Mouse (Mus musculus) naive thymus-derived CD4-positive, alpha-beta T cell, adult 2 months (primary cell): ENCODE measurements around the gene Iqgap2.
A peak's percentile ranks its signal among the peaks of the same experiment; 100 is the strongest.

Experiments used
- DNase-seq: peaks from one replicate; pipeline ENCODE4 v3.0.0-alpha.2; 2011; ENCODE audit warnings: low read depth

Iqgap2 gene

GRCm38 (mm10) chr13:95653696-95654095 is 238.0 kb downstream of the Iqgap2 start:
- no peak for DNase-seq

DNA sequence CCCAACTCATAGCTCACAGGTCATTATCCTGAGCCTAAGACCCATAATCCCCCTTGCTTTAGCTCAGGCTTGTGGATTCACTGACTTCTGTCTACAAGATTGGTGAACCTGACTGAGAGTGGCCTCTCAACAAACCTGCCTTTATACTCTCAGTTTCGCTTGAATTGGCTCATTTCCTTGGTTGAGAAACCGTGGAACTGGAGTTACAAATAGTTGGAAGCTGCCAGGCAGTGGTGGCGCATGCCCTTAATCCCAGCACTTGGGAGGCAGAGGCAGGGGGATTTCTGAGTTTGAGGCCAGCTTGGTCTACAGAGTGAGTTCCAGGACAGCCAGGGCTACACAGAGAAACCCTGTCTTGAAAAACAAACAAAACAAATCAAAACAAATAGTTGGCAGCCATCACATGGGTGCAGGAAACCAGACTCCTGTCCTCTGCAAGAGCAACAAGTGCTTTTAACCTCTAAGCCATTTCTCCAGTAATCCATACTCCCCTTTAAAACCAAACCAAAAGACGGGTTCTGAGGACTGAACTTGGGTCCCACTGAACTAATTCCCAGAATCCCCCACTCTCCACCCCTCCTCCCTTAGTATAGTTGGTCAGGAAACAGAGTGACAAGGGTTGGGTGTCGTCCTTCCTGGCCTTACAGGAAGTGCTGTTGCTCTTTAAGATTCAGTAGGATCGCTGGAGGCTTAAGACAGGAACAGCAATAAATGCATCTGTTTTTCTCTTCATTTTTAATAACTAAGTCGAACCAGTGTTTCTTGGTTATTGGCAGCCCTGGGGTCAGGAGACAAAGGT is 239.7 kb downstream of the Iqgap2 start:
- peak; percentile 6 for DNase-seq

- DNase-seq: no peak
Measured at GRCm38 (mm10) chr13:95649941-95650340, 241.8 kb downstream of the Iqgap2 start.

- DNase-seq: no peak
Measured at GRCm38 (mm10) chr13:95647248-95647647, 244.5 kb downstream of the Iqgap2 start.

- no peak for DNase-seq
Measured at GRCm38 (mm10) chr13:95646687-95647111, 245.0 kb downstream of the Iqgap2 start.

DNA sequence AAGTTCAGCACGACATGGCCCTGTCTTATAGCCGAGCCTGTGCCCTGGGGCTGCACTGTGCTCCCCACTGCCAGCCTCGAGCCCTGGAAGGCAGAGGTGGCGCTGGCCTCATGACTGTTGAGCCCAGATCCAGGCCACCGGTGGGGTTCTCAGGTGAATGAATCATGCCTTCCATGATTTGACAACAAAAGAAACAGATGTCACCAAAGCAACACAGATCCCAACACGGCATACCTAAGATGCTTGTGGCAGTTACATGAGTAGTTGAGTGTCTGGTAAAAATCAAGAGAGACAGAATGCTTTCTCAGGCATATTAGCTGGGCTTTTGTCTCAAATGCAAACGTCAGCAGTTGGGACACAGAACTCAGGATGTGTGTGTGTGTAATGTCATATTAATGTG is 248.0 kb downstream of the Iqgap2 start:
- no peak for DNase-seq

- no peak for DNase-seq
Measured at GRCm38 (mm10) chr13:95641061-95641986, 250.4 kb downstream of the Iqgap2 start.

DNA sequence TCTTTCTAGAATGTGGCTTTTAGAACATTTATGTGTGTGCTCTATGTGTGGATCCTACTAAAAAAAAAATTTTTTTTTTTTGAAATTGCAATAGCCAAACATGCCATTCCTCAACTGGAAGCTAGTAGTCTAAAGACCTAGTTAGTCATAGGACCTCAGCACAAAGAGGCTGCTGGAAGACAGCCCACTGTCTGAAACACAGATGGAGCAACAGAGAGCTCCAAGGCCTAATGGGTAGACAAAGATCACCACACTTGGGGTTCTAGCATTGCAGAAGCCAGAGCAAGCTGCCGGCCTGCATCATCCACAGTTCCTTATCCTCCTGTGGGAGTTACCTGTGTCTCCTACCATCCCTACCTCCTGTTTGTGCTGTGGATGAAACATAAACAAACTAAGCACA is 251.3 kb downstream of the Iqgap2 start:
- no peak for DNase-seq

GRCm38 (mm10) chr13:95639336-95640116 is 252.2 kb downstream of the Iqgap2 start:
- DNase-seq: no peak

DNA sequence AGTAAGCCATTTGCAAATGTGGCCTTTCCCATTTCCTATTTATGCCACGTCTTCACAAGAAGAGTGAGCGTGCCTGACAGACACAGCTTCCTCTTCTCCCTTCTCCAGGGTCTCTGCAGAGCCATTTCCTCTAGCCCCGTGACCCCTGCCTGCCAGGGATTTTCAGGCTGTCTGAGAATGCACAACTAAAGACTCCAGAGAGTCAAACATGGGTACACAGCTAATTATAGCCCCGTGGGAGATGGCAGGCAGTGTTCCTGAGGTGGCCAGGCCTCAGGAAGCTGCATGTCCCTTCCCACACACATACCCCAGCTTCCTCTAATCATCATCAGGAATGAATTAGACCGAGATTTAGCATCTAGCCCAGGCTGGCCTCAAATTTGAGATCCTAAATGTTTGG is 252.8 kb downstream of the Iqgap2 start:
- no peak for DNase-seq

DNA sequence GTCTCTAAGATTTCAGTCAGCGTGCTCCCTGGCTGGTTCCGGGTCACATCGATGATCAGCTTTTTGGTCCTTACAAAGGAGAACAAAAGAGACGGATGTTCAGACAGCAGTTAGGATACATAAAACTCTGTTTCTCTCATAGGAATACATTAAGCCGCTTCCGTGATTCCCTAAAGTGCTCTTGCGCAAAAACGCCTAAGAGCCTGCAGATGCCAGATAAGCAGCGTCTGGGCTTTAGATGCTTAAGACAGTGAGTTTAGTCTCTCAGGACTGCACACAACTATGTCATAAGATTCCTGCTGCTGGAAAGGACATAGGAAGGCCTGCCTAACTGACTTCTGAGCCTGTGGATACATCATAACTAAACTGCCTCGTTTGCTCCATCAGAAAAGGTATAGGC is 254.0 kb downstream of the Iqgap2 start:
- no peak for DNase-seq

GRCm38 (mm10) chr13:95635301-95635700 is 256.4 kb downstream of the Iqgap2 start:
- DNase-seq: no peak

GRCm38 (mm10) chr13:95634451-95634850 is 257.3 kb downstream of the Iqgap2 start:
- no peak for DNase-seq

- no peak for DNase-seq
Measured at GRCm38 (mm10) chr13:95633384-95633783, 258.3 kb downstream of the Iqgap2 start.

GRCm38 (mm10) chr13:95632144-95632543 is 259.6 kb downstream of the Iqgap2 start:
- no peak for DNase-seq

- no peak for DNase-seq
Measured at GRCm38 (mm10) chr13:95630747-95631146, 261.0 kb downstream of the Iqgap2 start.

DNA sequence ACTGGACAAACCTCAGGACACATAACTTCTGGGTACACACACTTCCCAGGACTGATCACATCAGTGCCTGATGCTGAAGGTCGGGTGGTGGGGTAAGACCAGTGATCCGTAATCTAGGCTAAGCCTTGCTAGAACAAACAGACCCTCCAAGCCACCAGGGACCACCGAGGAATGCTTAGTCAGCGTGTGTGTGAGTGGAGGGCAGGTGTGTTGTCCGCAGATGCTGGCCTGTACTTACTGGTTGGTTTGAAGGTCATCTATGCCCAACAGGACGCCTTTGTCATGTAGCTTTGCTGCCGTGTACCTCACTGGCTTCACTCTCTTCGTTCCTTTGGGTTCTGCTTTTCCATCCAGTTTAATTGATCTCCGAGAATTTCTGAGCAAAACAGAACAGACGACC is 262.0 kb downstream of the Iqgap2 start:
- DNase-seq: no peak

DNA sequence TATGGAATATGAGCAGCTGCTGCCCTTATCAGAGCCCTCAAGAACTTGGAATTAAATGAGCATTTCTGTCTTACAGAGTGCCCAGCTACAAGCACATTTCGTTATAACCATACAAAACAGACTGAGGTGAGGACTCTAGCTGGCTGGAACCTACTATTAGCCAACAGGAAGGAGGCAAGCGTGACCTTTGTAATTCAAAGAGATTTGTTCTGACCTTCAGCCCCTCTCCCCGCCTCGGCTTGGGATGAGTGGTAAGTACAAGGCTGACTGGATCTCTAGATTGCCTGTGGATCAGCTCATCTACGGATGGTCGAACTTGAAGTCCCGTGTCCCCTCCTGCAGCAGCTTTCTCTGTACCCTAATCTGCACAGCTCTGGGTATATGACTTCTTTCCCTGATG is 265.0 kb downstream of the Iqgap2 start:
- no peak for DNase-seq

- no peak for DNase-seq
Measured at GRCm38 (mm10) chr13:95623042-95623441, 268.7 kb downstream of the Iqgap2 start.

- no peak for DNase-seq
Measured at GRCm38 (mm10) chr13:95621563-95621962, 270.2 kb downstream of the Iqgap2 start.

GRCm38 (mm10) chr13:95618859-95619258 is 272.9 kb downstream of the Iqgap2 start:
- no peak for DNase-seq

- peak; percentile 82 for DNase-seq
Measured at GRCm38 (mm10) chr13:95618309-95618712, 273.4 kb downstream of the Iqgap2 start, which contains the start of gene F2r. F2r (minus strand) TSS chr13:95618487.
